Mouse (Mus musculus): ENCODE measurements around the gene Cps1.

Cps1 gene

DNA sequence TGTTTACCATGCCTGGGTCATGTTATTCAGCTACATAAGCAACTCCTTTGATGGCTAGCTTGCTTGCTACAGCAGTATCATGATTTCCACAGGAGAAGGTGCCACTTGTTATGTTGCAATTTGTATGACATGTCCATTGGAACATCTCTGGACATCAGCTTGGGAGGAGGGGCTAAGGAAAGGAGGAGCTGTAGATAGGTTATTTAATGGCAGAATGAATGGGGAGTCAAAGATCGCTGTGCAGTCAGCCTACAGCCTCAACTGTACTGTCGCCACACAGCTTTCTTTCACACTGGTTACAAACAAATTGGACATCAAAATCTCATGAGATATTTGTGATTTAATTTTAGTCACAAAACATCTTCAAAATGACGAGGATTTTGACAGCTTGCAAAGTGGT, at the start of gene Cps1:
Cps1 (plus strand) TSS at position 230 of the 400 bp plus-strand sequence.
- no peak for DNase-seq

DNA sequence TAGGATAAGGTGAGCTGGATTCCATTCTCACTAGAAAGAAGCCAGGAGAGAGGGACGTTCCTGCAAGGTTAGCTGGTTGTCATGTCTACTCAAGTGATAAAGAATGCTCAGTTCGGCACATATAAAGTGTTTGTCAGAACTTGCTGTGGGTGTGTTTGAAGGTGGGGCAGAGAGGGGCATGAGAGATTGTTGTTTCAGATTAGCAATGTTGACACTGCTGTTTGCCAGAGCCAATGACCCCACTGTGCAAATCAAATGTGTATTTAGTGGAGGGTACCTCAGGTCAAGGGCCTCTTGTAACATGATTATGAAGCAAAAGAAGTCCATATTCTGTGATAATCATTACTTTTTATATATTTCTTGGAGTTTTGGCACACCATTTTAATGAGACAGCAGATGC, 45.1 kb upstream of the Cps1 start:
- no peak for DNase-seq

DNA sequence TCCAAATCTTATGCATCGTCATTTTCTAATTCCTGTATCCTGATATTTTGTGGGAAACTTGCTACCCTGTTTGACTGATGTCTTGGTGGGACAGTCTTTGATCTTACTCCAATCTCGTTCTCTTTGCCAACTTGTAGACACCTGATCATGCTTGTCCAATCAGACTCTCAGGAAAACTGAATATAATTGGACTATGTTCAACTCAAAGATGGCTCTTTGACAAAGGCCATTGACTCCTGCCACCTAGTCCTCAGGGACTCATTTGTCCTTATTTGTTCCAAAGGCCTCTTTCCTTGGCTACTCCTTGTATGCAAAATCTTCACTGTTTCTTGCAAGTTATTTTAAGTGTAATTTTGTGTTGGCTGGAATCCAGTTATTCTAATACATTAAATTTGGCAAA, 44.2 kb upstream of the Cps1 start:
- DNase-seq, result no peak

DNA sequence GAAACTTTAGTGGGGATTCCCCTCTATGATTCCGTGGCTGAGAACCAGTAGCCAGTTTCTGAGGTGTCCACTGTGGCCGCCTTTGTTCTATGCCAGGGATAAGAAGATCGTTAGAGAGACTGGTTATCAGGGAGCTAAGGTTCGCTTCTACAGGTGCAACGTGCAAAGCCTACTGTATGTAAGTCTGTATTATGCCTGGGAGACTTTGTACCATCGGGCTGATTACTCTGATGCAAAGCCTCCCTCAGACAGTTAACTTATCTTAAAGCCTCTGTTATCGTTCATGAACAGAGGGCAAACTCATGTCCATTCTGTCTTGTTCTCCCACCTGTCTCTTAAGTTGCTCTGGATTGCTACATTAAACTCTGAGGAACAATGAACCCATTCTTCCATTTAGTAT, 43.7 kb upstream of the Cps1 start:
- no peak for DNase-seq

DNA sequence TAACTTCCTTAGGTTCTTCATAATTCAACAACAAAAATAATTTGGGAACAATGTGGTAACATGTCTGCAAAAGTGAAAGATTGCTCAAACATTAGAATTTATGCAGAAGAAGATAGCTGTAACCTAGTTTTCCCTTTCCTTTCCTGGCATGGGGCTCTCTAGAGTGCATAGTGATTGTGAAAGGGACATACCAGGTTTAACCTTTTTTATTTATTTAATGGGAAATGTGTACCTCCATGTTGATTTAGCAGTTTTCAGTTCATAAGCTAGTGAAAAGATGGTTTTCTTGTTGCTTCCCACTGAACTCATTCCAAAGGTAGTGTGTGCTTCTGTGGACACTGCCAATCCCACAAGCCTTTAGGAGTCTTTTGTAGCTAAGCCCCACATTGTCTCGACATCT, 30.4 kb upstream of the Cps1 start:
- DNase-seq, result no peak

DNA sequence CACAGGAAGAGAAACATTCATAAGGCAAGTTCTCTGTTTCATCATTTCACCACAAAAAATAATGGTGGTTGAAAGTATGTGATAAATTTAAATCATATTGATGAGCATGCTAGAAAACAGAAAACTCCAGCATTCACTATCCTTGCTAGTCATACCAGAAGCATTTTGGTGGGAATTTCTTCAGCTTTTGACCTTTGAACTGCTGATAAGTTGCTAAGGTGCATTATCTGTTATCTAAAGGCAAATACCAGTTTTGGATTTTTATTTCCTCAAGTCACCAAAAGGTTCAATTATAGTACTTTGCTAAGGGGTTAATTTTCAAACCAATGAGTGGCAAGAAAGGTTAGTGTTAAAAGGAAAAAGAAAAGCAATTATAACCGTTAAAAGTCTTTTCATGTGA, 23.6 kb upstream of the Cps1 start:
- no peak for DNase-seq

DNA sequence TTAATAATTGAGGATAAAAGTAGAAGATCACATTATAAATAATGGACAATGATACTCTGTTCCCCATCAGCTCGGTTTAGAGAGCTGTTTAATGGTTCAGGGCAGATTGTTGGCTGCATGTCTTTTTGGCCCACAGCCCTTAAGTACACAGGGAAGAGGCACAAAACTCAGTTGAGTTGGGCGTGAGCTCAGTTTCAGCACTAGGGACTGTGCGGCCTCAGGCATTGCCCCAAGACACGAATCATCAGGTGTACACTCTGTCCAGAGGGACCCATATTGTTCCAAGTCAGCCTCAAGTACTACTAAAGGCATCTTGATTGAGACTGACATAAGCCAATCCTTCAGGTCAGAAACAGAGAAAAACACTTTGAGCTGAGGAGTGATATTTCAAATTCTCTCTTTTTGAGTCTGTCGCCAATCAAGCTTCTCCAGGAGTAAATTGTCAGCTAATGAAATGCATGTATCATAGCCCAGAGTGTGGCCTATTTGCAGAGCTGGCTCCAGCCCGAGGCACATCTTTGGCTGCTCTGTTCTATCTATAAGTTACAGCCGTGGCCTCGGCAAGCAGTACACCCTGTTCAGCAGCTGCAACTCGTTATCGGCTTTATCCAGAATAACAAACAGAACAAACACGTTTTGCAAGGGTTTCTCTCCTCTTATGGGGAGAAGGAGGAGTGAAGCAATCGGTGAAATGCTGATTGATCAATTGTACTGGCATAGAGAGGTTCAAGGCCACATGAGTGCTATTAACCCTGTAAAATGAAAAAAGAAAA, 19.2 kb upstream of the Cps1 start:
- no peak for DNase-seq

DNA sequence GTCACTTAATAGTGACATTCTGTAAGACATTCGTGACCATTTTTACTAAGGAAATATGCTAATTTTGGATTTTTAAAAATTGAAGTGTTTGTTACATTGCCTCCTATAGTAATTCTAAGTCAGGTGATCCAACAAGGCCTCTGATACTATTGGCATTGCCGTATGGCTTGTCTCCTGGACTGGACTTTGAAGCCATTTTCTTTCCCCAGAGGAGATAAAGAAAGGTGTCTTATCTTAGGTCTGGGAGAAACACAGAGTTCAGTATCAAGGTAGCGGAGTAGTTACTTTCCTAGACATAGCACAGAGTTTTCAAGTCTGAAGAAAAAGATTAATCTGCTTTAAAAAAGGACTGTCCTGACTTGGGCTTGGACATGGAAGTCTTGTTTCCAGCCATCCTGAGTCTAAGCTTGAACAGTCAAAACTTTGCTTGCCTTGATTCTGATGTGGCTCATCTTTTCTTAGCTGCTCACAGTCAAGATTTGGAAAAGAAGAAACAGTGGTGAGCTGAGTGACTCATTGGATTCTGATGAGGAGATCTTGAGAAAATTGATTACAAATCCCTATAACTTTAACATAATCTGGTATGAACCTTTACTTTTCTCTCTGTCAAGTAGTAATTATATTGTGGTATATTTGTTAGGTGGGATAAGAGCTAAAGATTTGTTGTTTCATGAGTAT, 11.1 kb upstream of the Cps1 start:
- no peak for DNase-seq

DNA sequence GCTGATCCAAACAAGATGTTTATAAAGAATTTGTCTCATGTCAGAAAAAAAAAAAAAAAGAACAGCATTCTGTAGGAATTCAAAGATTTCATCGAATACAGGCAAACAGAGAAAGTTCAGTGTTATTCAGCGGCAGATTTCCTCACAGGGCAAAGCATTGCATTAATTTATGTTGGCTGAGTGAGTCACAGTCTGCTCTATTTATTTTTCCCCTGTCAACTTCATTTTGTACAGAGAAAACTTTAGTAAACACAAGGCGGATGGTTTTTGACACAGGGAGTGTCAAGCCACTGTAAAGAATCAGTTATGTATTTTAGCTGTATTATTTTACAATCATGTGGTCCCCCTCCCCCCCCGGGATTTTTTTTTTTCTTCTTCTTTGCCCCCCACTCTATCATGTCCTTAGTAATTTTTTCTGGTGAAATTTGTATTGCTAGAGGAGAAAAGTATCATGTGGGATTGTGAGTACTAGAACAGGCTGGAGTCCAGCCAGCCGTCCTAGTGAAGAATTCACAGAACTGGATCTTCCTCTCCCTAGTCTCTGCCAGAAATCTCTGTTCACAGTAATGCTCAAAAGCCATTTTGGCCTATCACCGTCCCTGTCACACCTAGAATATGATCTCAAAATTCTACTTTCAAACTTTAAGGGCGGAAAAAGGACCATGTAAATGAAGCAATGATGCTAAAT, 9.3 kb upstream of the Cps1 start:
- no peak for DNase-seq

DNA sequence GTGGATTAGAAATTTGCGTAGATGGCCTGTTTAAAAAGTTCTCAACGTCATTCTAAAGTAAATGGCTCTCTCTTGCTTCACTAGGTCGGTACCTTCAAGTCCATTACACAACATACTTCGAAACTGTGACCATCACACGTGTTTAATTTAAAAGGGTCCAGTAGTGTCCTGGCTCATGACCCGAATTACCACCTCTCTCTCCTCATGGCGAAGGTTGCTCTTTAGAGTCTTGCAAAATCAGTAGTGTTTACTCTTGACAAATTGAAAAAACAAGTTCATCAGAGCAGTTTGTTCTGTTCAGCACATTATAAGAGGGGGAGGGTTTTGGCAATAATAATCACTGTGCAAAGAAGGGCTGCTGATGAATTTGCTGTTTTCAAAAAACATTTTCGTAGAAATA, 6.3 kb upstream of the Cps1 start:
- DNase-seq, result no peak

DNA sequence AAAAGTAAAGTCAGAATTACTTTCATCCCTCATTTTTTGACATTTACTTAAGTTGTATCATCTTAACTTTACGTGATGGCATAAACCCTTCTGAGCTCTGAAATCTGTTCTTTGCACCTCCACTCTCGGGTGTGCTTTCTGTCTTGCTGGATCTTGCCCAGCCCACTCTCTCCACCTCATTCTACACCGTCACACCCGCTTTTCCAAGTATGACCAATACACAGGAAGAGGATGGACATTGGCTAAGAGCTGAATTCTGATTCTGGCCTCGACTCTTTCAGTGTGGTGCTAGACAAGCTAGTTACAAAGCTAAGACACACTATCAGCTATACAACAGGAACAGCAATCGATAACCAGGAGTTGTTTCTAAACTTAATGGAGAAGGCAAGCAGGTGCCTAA, 5.0 kb upstream of the Cps1 start:
- no peak for DNase-seq

DNA sequence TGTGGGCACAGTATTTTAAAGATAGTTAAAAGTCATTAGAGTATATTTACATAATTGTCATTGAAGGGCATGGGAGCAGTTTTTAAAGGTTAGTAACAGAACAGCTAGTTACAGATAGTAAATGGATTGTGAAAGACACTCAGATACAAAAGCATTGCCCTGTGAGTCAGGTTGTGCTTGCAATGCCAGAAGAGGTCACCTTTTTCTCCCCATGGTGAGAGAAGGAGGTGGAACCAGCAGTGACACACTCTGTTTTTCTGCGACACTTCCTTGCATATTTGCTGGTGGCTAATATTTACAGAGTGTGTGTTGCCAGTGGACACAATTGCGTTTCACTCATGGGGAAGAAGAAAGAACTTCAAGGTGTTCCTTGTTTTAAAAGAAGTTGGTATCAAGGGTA, 2.6 kb downstream of the Cps1 start:
- no peak for DNase-seq

DNA sequence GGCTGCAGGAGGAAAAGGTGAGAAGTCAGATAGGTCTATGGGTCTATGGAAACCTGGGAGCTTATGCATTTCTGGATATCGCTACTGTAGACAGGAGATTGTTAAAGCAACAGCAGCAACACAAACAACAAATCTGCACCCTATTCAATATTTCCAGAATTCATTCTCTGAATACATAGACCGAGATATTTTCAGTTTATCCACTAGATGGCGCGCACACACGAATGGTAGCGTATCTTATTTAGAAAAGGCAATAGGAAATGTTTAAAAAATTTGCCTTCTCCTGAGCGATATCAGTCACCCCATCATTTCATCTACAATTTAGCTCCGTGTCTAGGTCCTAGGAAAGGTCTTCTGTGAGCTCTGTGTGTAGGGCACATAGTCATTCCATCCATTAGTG, 21.1 kb downstream of the Cps1 start:
- DNase-seq, result no peak

DNA sequence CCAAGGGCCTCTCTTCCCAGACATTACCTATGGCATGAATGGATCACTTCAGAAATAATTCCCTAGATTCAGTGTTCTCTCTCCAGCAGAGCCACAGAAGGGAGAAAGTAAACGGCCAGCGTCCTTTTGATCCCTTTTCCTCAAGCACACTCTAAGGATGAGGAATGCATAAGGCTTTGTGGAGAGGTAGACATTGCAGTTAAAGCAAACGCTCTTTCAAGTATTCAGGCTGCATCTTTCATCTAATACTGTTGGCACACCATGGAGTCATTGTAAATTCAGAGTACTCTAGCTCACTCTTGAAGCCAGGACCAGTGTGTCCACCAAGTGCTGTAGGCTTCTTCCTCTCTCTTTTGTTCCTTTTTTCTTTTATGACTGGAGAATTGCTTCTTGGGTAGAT, 28.4 kb downstream of the Cps1 start:
- DNase-seq, result no peak

DNA sequence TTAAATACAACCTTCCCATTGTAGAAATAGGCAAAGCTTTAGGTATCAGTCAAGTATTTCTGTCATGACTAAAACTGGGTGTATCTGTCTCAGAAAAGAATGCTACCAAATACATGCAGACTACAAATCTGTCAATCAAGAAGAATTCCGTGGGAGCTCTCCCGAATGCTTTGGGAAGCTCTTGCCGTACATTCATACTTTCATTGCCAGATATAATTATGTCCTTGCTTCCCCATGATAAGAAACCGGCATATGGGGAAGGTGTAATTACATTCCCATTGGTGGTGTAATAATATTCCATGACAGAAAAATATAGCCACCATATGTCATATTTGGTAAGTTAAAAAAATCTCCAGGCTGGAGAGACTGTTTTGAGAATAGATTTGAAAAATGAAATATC, 44.5 kb downstream of the Cps1 start:
- DNase-seq, result no peak

DNA sequence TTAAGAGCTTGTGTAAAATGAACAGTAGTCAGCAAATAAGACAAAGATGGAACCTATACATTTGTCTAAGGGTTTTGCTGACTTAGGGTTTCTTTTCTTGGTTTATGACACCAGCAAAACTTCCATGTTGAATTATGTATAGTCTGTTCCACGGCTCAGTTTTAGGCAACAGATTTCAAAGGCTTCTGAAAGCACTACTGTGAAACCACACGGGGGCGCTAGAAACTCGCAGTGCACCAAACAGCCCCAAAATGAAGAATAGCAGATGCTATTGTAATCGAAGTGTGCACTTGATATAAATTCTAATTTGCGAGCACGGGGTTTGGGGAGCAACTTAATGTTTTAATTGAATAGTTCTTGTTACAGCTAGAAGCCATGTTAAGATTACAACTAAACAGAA, 58.3 kb downstream of the Cps1 start:
- DNase-seq, result no peak

DNA sequence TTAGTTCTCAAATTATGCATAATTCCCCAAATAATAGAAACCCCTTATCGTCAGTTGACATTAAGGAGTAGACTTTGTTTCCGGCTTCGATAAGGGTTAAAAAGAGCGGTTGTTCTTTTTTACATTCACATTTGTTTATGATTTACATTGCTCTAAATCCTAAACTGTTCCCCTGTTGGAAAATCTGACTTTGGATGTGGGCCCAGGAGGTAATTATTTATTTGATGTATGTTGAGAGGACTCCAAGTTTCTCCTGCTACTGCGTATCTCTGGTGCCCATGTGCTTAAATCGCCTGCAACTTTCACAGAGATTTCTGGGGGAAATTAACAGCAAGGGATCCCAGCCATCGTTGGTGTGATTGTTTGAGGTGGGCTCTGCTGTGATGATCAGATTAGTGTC, 59.4 kb downstream of the Cps1 start:
- DNase-seq, result no peak

DNA sequence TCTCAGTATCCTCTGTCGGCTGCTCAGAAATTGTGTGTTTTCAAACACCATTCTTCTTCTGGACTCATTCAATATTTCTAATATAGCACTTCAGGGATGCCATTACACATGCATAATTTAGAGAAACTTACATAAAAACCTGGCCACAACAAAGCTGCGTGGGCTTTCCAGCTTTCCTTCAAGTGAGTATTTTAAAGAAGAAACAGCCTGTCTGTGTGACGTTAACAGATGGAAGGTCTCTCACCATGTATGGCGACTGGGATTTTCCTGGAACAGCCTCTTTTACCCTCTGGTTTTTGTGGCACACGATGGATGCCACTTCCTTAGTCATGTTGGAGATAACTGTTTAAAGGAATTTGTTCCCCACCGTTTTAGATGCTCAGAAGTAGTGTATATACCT, 60.7 kb downstream of the Cps1 start:
- DNase-seq, result no peak

DNA sequence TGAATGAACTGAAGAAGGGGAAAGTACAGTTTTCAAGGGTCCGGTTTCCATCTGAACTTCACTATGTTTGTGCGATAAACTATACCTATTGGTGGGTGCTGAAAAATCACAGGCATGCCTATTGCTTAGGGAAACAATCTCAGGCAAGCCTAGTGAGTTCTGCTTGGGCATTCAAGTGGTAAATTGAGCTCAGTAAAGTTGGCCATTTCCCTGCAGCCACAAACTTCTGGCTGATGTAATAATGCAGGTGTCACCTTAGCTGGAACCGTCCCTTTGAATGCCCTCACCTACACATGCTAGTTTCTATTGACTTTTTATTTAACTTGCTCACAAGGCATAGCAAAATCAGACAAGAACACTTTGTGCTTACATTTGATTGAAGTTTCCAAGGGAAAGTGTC, 61.3 kb downstream of the Cps1 start:
- no peak for DNase-seq

DNA sequence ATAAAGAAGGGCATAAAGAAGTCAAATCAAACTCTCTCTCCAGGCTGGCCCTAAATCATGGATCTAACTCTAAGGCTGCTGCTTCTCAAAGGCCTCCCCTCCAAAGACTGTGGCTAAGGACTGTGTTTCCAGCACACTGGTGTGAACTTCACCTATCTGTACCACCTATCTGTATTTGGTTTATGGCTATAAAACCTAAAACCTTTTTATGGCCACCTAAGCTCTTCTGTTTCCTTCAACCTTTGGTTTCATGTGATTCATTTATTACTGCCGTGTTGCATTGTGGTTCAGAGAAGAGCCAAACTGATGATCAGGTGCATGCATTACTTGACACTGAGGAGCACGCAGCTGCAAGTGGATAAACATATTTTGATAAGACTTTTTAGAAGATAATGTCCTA, 74.5 kb downstream of the Cps1 start:
- DNase-seq, result no peak

DNA sequence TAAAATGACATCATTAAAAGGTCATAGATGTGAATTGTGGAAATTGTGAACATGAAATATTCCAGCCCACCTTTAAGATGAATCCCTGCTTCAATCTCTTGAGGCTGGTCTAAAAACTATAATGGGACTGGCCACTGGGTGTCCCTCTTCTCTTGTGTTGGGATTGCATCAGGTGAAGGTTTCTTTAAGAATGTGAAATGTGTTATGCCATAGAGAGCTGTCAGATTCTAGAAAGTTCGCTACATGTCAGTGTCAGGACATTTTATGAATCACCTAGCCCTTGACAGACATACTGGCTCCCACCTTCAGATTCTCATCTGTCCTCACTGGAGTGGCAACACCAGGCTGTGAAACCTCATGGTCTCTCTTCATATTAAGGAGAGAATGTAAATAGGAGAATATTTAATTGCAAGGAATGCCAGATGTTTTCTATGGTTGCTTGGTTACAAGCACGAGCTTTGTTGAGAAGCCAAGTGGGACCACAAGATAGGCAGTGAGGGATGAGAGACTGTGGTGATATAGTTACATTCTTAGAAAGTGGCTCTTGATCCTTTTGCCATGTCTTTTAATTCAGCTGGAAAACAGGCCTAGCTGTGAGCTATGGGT, 95.6 kb downstream of the Cps1 start:
- no peak for DNase-seq

DNA sequence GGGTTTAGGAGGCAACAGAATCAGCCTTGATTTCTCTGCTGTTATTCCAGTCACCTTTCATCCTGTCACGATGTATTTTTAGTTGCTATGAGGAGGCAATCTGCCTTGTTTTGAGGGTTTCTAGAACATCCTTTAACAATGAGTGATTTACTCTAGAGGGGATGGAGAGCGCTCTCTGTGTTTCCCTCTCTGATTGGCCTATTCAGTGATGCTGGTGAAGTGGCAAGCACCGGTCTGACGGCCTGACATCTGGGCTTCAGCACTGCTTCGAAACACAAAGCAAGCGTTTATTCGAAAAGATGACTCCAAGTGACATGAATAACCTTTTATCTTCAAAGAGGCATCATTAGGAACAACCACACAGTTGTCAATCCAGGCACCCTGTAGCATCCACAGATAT, 100.8 kb downstream of the Cps1 start:
- no peak for DNase-seq

DNA sequence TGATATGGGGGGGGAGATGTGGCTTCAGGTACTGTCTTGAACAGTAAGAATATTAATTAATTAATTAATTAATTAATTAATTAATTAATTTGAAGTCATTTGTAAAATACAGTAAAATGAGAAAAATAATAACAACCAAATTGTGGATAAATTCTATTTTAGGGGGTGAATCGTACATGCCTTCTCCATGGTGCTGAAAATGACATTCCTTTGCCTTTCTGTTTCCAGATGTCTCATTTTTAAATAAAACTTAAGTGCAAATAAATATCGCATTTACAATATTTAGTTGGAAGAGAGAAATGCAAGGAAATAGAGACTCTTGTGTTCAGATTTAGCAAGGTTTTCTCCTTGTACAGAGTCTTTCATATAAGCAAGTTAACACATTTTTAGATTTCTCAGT, 112.0 kb downstream of the Cps1 start:
- DNase-seq, result no peak

Data from cerebellum, adult 11-12 months (tissue).